Mouse (Mus musculus) megakaryocyte, adult 5-6 weeks (primary cell): Measurements from ENCODE around the gene Peak1. TPM values are rescaled to one million over a fixed set of nuclear protein-coding genes. Genes with fewer than 3 reads are reported as not detected.
A peak's percentile ranks its signal among the peaks of the same experiment; 100 is the strongest.

Experiments used
- ATAC-seq: 2 replicates; pipeline ENCODE4 v1.8.0; 2016; ENCODE audit warnings: mild to moderate bottlenecking, inconsistent platforms; ENCODE audit not compliant: poor library complexity, severe bottlenecking
- total RNA-seq, 2 experiments: library from RNA; stranded (forward) in 1 of 2; stranded (reverse) in 1 of 2; fragments of 153-499, 151-499 nt in 1 of 2; fragments of 221-1000, 200-1000 nt in 1 of 2; gene quantifications; 2 replicates each; pipeline versions ENCODE4 v1.2.3 to v1.2.4; 2015 to 2017

Peak1 gene
- total RNA-seq, 2 experiments from 2014 or later, result 3.9 to 9.3 TPM

DNA sequence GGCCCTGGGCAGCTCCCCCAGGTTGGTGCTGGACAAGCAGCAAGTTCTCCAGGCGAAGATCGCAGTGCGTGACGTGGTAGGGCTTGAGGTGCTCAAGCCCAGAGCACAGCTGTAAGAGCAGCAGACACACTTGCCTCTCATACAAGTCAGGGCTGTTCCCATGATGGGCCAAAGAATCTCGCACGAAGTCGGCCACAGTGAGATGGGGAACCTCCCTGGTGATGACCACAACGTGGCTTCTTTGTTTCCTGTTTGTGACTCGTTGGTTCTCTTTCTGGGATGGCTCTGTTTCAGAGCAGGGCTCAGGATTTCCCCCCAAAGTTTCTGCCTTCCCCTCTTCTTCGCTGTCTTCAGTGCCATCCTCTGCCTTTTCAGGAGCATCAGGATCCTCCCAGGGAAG lies 210.8 kb downstream of the Peak1 start:
- peak; percentile 95 for ATAC-seq

DNA sequence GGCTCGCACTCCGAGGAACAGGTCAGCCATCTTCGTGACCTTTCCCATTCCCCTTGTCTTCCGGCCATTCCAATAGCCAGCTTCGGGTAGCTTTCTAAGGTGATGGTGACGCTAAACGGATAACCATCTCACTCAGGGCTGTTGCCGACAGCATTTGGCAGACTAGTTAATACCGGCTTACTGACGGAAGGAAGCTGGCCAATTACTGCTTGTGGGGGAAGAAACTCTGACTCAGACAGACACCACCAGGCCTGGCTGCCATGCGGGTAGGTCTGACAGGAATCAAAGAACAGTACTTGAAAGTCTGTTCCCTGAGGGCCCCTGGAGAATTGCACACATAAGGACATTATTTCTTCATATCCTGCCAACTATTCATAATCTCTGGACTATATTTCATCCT lies 212.5 kb downstream of the Peak1 start:
- ATAC-seq, result no peak

DNA sequence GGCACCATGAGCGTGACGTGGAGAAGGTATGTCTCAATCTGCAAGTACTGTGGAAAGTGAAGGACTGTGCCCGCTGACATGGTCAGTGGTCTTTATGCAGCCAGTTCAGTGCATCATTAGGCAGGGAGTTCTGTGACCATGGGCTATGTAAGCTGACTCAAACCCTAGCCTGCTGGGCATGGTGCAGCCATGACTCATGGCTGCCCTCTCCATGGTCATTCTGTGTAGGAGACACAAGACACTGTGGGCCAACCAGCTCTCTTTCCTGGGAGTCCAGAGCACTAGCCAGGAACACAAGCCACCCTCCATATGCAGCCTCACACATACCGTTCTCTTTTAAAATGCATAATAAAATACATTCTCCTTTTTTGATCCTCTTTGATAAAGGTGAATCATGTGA lies 213.6 kb downstream of the Peak1 start:
- no peak for ATAC-seq

DNA sequence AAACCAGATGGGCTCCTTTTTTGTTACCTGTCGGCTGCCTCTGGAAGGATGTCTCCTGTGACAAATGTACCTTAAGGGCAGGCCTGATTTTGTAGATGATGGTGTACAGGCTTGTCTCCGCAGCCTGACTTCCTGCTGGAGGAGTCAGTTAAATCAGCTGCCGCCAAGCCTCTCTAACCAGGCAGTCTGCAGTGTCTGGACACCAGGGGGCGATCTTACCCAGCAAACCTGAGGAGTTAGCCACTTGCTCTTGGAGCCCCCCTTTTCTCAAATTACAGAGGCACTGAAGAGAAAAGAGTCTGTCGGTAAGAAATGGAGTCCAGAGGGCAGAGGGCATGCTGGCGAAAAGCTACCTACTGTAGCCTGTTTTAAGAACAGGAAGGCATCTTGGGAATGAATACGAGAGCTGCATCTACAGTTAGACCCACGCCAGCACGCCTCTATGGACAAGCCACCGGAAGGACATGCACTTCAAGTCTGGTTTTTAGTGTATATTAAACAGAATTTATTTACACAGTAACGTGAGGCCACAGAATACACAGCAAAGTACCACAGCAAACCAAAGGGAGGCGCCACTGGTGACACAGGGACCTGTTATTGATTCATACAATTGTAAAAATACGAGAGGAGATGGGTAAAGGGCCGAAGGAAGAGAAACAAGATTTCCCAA lies 217.1 kb downstream of the Peak1 start:
- ATAC-seq, result peak; percentile 94

DNA sequence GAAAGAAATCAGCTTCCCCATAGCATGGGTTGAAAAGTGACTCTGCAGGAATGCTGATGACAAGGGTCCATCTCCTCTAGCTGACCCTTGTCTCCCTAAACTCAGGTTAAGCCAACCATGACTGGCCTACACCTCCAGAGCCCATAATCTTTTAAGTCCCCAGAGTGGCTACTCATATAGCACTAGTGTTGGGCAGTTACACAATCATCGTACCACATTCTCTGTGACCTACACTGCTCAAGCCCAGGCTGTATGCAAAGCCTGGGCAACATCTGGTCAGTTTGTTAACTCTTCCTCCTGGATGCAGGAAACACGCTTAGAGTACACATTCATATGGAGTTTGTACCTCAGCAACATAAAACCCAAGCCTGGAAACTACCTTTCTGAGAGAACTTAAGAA lies 217.7 kb downstream of the Peak1 start:
- no peak for ATAC-seq

DNA sequence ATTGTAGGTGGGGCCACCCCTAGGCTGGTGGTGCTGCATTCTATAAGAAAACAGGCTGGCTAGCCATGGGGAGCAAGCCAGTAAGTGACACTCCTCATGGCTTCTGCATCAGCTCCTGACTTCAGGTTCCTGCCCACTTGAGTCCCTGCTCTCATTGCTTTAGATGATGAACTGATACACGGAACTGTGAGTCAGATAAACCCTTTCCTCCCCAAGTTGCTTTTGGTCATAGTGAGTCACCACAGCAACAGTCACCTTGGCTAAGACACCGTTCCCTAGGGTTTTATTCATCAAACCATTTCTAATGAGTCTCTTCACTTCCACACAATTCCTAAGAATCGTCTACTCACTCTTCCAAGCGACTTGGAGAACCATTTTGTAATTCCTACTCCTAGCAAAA lies 220.9 kb downstream of the Peak1 start:
- ATAC-seq, result no peak

DNA sequence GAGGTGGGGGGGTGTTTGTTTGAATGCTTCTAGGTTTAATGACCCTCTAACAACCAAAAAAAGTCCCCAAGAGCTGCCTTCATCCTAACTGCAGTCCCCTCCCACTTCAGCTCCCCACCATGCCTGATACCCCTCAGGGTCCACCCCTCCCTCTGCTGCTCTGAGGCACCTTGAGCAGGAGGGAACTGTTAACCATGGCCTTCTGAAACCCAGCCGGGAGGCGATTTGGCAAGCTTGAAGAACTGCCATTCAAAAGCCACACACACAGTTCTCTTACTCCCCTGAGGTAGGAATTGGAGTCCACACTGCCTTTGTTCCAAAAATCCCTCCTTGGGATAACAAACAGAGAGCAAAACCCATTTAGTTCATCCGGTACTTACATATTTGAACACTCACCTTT lies 222.7 kb downstream of the Peak1 start:
- no peak for ATAC-seq

DNA sequence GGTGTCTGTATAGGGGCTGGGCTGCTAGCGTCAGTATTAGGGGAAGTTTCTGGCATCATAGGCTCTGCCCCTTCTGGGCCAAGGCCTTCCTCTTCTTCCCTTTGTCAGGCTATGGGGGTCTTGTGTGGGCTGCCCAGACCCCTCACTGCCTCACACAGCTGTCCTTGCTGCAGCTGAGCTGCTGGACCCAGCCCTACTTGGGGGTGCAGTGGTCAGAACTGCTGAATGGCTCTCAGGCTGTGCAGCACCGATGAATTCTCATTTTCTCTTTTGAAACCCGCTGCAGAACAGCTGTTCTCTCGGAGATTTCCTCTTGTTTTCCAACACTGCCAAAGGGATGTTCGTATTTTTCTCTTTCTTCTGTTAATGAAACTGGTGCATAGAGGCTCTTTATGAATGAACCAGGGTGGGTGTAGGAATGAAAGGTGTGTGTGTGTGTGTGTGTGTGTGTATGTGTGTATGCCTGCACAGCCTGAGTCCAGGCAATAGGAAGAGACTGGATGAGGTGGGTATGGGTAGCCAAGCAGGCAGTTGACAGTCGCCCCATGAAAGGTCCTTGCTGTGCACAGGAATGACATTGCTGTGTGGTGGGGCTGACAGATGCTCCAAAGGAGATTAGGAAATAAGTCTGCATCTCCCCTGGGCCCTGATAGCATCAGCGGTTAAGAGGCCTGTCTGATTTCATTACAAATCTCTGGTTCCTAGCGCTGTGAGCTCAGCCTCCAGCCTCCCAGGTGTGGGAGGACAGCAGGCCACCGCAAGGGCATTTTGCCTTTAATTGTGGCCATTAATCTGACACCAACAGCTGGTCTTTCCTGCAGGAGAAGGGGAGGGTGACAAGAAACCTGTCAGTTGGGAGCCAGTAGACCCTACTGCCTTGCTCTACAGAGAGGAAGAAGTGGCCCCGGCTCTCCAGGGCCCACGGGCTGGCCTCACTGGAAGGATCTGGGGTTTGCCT lies 226.1 kb downstream of the Peak1 start:
- no peak for ATAC-seq

DNA sequence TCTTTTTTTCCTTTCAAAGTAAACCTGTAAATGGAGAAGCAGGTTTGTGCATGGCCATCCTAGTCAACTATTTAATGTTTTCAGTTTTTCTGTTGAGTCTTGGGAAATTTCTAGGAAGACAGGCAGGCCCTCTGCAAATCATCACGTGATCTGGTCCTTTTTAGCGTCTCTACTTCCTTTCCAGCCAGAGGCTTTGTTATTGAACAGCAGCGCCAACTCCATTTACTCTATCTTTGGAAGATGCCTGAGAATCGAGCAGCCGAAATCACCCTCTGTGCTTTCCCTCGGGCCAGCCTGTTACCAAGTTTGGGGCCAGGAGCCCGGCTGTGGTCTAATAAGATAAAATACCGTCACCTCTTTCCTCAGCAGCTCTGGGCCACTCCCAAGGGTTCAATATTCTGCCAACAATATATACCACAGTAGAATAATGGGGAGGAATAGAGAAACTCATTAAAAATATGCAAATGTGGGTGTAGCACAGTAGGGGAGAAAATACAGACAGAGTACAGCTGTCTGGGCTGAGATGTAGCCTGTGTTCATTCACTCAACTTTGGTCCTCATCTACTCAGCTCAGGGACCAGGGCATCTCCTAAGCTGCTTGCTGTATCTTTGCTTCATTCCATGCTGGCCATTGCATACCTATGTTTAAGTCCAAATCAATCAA lies 237.6 kb downstream of the Peak1 start:
- ATAC-seq, result no peak

DNA sequence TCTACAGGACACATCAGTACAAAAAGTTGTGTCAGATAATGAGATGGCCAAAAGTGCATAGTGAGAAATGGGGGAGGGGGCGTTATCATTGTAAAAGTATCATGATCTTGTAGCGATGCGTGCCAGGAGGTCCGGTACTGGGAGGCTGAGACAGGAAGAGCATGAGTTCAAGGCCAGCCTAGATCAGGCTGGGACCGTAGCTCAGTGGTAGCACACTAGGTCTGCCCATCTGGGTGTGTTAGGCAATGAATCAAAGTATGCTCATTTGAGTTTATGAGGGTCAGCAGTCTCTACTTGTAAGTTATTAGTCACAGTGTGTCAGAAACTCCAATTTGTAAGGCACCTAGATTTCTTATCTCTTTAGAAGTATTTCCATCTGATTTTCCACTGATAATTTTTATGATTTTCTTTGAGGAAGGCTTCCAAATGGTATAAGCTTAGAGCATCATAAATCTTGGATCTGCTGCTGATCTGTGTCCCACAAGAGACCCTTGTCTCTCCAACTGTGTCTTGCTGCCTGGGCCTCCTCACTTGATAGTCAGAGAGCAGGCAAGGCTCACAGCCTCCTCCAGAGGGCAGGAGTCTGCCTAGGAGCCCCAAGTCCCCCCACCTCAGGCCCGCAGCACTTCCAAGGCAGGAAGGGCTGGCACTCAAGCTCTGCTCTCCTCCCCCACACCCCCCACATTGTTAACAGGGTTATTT lies 238.3 kb downstream of the Peak1 start:
- ATAC-seq, result no peak

DNA sequence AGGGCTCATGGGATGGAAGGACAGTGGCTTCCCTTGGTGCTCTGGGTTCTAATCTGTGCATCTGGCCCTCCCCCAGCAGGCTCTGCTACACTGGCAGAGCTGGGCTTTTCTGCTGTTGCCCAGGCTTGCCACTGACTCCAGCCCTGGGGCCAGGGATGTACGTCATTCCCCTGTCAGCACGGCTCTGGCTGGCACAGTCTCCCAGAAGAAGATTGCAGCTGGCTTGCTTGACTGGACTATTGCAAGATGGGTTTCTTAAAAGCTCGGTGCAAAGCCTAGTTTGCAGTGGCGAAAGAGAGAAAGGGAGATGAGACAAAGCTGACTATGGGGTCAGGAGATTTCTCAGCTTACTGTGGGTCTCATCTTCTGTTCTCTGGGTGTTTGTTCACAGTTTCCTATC lies 240.5 kb downstream of the Peak1 start:
- ATAC-seq, result no peak

DNA sequence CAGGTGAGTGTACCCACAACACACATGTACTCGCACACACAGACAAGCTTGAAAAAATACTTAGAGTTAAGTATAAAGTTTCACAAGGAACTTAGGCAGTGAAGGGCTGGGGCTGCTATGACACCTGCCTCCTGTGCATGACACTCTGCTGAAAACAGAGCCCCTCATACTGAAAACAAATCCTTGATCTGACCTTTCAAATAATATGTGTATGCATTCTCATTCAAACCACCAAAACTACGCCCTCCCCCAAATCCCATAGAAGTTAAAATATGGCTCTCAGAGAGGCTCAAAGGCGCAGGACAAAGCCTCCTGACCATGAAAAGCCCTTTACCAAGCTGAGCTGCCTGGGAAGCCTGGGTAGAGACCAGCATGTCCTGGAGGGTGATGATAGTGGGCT lies 242.6 kb downstream of the Peak1 start:
- ATAC-seq, result no peak

DNA sequence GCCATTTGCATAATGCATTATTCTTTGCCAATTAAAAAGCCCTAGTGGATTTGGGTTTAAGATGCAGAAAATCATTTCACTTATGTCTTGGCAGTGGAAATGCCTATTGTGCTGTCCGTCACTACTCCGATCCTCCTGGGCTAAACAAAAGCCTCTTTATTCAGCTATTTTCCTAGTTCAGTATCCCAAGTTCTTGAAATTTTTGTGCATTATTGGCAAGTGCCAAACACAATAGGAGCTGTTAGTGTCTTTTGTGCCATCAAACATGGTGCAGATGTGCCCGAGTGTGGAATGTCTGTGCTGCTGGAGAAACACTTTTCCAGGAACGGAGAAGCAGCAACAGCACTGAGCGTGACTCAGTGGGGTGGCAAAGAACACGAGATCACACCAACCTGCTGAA lies 250.2 kb downstream of the Peak1 start:
- no peak for ATAC-seq

DNA sequence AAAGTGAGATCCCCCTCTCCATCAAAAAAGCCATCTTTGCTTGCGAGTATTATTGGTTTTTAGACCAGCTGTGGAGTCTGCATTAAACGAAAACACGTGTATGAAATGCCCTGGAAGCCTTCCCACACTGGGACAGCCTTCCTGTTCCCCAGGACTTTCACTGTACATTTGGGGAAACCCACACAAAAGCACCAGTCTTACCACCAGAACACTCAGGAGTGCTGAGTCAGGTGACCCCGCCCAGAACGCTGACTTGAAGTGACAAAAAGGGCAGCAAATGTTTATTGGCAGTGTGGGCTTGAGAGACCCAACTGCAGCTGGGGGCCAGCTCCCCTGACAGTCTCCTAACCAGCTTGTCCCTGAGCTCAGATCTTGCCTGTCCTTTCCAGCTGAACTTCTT lies 251.7 kb downstream of the Peak1 start:
- 0 out of 2 replicates have a peak, but pooled peaks have one; percentile 38 for ATAC-seq

DNA sequence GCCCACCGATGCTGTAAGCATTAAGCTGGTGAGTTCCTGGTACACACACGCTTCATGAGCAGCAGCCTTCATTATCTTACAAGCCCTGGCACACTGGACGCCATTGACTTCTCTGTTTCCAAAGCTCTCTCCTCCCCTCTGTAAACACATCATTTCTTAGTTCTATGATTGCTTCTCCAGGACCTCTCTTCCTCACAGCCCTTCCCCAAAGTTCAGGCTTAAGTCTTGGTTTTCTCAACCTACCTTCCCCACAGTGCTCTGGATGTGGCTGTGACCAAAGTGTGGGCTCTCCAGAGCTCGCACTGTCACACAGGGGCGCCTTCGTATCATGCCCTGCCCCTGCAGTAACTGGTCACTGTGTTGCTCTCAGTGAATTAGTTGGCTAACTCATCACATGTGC lies 252.5 kb downstream of the Peak1 start, which contains the start of gene Tspan3:
Gene Tspan3, minus strand, starts transcription at position 101 of the 400 bp plus-strand sequence.
- no peak for ATAC-seq

DNA sequence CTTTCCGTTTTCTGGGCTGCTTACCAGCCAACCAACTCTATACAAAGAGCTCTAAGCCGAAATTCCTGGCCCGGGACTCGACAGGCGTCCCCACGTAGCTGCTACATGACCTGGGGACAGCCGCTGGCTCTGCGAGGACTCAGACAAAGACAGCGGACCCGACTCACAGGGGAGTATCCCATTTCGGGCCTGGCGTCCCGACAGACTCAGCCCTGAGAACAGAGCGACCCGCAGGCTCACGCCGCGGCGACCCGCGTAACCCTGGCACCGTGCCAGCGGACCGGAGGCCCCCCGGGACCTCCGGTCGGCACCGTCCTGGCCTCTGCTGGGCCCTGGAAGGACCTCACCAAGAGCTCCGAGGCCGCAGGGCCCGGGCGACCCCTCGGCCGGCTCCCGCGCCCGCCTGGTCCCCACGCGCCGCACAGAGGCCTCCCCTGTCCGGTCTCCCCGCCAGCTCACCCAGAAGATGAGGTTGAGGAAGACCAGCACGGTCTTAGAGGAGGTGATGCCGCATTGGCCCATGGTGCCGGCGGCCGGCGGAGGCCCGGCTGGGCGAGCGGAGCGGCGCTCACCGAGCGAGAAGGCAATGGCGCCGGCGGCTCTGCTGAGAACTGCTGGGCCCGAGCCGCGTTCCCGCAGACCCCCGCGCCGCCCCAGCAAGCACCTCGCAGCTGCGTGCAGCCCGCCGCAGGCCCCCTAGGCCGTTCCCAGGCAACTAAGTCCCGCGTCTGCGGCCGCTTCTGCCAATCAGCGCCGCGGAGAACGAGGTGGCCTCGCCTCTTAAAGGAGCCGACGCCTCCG lies 257.3 kb downstream of the Peak1 start:
- peak; percentile 92 for ATAC-seq

DNA sequence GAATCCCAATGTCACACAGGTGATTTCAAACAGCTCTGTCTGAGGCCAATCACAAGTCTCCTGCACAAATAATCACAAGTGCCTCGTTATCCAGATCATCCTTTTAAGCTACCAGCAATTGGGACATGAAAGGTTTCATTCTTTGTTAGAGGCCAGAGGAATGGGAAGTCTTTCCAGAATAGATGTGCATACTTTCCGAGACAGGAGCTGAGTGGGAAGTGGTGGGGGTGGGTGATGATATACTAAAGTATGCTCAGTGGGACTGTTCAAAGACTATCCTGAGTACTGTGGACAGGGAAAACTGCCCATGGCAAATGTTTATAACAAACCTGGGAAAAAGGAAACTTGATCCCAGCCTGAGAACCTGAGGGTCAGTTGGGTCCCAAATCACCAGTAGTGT lies 258.4 kb downstream of the Peak1 start:
- ATAC-seq, result no peak

DNA sequence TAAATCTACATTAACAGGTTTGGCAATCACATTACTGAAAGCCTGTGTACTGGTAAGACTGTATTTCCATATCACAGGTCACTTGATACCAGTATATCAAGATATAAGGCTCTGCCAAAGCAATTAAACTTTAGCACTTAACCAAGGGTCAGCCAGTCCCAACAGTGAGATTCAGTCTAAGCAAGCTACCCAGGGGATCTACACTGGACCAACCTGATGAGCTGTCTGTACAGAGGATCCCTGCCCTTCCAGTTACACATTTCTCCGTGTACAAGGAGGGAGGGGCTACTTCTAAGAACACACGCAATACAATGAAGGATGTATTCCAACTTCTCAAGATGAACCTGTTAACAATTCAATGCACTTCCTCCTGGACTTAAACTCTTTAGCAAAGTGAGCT lies 259.8 kb downstream of the Peak1 start:
- no peak for ATAC-seq

DNA sequence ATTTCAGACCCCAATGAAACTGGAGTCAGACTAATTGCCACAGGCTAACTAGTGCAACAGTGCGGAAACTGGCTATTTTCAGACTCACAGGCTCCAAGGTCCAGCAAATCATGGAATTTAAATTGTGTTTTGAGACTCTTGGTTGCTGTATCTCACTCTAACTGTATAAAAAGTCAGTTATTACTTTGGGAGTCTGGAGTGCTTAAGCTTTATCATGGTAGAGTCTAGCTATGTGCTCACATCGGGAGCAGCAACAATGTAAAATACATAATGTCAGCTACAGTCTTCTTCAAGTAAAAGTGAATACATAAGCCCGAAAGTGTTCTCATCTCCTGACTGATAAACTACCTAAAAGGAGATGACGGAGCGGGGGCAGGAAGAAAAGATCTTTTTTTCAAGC lies 263.3 kb downstream of the Peak1 start:
- ATAC-seq, result no peak

DNA sequence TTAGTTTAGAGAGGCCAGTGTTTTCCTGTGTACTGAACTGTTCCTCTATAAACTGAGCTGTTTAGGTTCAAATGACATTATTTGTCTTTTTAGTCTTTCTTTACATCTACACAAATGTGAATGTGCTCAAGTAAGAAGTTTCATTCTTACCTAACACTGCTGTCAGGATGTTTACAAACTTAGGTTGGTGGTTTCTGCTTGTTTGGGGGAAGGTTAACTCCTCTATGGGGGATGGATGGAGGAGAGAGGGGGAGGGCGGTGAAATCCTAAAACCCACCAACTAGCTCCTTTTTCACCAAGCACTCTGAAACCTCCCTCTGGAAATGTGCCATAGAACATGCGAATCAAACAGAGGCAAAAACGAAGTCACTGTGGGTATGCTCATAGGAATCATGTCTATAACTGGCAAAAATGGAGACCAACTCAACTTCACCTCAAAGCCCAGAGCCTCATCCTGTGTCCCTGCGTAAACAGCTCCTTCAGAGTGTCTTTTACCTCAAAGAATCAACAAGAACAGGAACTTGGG lies 265.3 kb downstream of the Peak1 start:
- ATAC-seq, result no peak
